Mouse (Mus musculus) MEL (cell line): ENCODE data around the gene Atp1a1.

Source experiments
- BHLHE40 ChIP-seq: IDR thresholded peaks from 2 replicates; pipeline ENCODE4 v1.6.1; 2012; ENCODE audit warnings: low read depth, mild to moderate bottlenecking, inconsistent platforms, low read length, improper control_type of control experiment, borderline replicate concordance
- CHD1 ChIP-seq: IDR thresholded peaks from 2 replicates; pipeline ENCODE4 v1.6.1; 2012; ENCODE audit warnings: low read depth, mild to moderate bottlenecking, inconsistent platforms, low read length, improper control_type of control experiment
- CTCF ChIP-seq, 3 experiments: IDR thresholded peaks in 2 of 3; conservative IDR thresholded peaks in 1 of 3; 2 replicates each; pipeline ENCODE4 v1.5.1; 2011 to 2012; ENCODE audit warnings: low read length in 3 of 3, low read depth in 2 of 3, mild to moderate bottlenecking in 2 of 3, improper control_type of control experiment in 1 of 3, inconsistent platforms in 1 of 3, mixed read lengths in 1 of 3, moderate library complexity in 1 of 3; ENCODE audit not compliant: control insufficient read depth in 1 of 3, insufficient read depth in 1 of 3, poor library complexity in 1 of 3, severe bottlenecking in 1 of 3
- EP300 ChIP-seq, 2 experiments: IDR thresholded peaks; 2 replicates each; pipeline ENCODE4 v1.6.1; 2011; ENCODE audit warnings: improper control_type of control experiment in 2 of 2, low read length in 2 of 2, low read depth in 1 of 2, mild to moderate bottlenecking in 1 of 2
- MAFK ChIP-seq: IDR thresholded peaks from 2 replicates; pipeline ENCODE4 v1.6.1; 2011; ENCODE audit warnings: low read depth, mild to moderate bottlenecking, low read length, improper control_type of control experiment, borderline replicate concordance
- MAX ChIP-seq: IDR thresholded peaks from 2 replicates; pipeline ENCODE4 v1.6.1; 2011; ENCODE audit warnings: low read length, improper control_type of control experiment
- NELFE ChIP-seq: IDR thresholded peaks from 2 replicates; pipeline ENCODE4 v1.6.1; 2011; ENCODE audit warnings: low read depth, low read length, improper control_type of control experiment
- POLR2A ChIP-seq, 2 experiments: IDR thresholded peaks; 2 replicates each; pipeline ENCODE4 v1.6.1; 2011 to 2012; ENCODE audit warnings: low read length in 2 of 2, mild to moderate bottlenecking in 2 of 2, control low read depth in 1 of 2, improper control_type of control experiment in 1 of 2, low read depth in 1 of 2, moderate library complexity in 1 of 2; ENCODE audit not compliant: control insufficient read depth in 1 of 2, insufficient read depth in 1 of 2, poor library complexity in 1 of 2
- RAD21 ChIP-seq: IDR thresholded peaks from 2 replicates; pipeline ENCODE4 v1.6.1; 2011; ENCODE audit warnings: mild to moderate bottlenecking, low read depth, low read length, improper control_type of control experiment
- RCOR1 ChIP-seq: IDR thresholded peaks from 2 replicates; pipeline ENCODE4 v1.6.1; 2012; ENCODE audit warnings: low read depth, mild to moderate bottlenecking, inconsistent platforms, low read length, improper control_type of control experiment
- SIN3A ChIP-seq: IDR thresholded peaks from 2 replicates; pipeline ENCODE4 v1.6.1; 2012; ENCODE audit warnings: low read length, improper control_type of control experiment, inconsistent platforms
- USF1 ChIP-seq: IDR thresholded peaks from 2 replicates; pipeline ENCODE4 v1.6.1; 2014; ENCODE audit warnings: low read depth, mild to moderate bottlenecking, inconsistent platforms, low read length, improper control_type of control experiment, moderate library complexity
- USF2 ChIP-seq, 2 experiments: IDR thresholded peaks; 2 replicates each; pipeline ENCODE4 v1.6.1; 2011 to 2012; ENCODE audit warnings: improper control_type of control experiment in 2 of 2, low read length in 2 of 2, borderline replicate concordance in 1 of 2, inconsistent platforms in 1 of 2, low read depth in 1 of 2, mild to moderate bottlenecking in 1 of 2; ENCODE audit not compliant: insufficient read depth in 1 of 2
- ZNF384 ChIP-seq: IDR thresholded peaks from 2 replicates; pipeline ENCODE4 v1.6.1; 2012; ENCODE audit warnings: low read depth, mild to moderate bottlenecking, inconsistent platforms, low read length, improper control_type of control experiment

DNA sequence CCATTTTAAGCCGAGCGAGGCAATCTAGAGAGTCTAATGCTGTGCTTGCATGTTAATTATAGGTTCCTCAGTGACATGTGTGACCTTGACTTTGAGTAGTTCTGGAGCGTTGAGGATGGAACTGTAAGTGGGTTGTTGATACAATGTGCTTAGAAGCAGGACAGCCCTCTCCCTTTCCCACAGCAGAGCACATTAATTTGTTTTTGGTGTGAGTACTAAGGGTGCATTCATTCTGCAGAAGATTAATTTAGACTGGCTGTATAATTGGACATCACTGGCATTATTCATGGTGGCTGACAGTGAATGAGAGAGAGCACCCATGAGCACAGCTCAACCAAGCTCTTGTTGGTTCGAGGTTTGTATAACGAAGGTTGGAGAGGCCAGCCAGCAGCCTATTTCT lies 42.3 kb upstream of the Atp1a1 start:
- no peak for TF ChIP-seq MAX
- TF ChIP-seq CHD1: no peak
- TF ChIP-seq ZNF384: no peak
- no peak for TF ChIP-seq BHLHE40
- no peak for TF ChIP-seq RCOR1
- no peak for TF ChIP-seq POLR2A (IDR thresholded peaks at IDR 0.05; ENCODE audit: control insufficient read depth in 1 of 2, insufficient read depth in 1 of 2, low read depth in 1 of 2, low read length in 2 of 2, poor library complexity in 1 of 2)
- no peak for TF ChIP-seq USF1
- TF ChIP-seq USF2 (IDR thresholded peaks at IDR 0.05; ENCODE audit: borderline replicate concordance in 1 of 2, insufficient read depth in 1 of 2, low read depth in 1 of 2, low read length in 2 of 2): no peak
- TF ChIP-seq RAD21: no peak
- TF ChIP-seq EP300 (IDR thresholded peaks at IDR 0.05; ENCODE audit: low read depth in 1 of 2, low read length in 2 of 2): no peak
- no peak for TF ChIP-seq CTCF (IDR thresholded peaks at IDR 0.05 in 2 of 3, conservative IDR thresholded peaks at IDR 0.05 in 1 of 3; ENCODE audit: control insufficient read depth in 1 of 3, insufficient read depth in 1 of 3, low read depth in 2 of 3, low read length in 3 of 3, poor library complexity in 1 of 3, severe bottlenecking in 1 of 3)
- no peak for TF ChIP-seq MAFK
- TF ChIP-seq NELFE: no peak
- no peak for TF ChIP-seq SIN3A
